Mouse (Mus musculus): Measurements from ENCODE around the gene Olfr62. TPM values are rescaled to one million over a fixed set of nuclear protein-coding genes. Genes with fewer than 3 reads are reported as not detected.

Gene Olfr62
- polyA plus RNA-seq, 1 experiment from 2014 or later: not detected

DNA sequence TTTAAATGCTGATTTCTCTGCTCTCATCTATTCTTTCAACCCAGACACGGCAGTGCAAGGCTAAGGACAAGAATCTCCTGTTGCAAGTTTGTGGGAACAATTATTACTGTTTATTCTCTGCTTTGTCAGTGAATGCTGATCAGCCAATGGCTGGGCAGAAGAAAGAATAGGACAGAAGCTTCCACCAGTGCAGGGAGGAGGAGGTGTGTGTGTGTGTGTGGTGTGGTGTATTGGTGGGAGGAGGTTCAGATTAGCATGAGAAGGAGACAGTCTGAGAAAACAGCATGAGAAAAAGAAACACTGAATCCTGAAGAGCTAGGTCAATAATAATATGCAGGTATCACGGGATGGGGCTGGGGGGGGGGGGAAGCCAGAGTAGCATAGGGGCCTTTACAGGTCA, 35.1 kb downstream of the Olfr62 start:
- peaks cover 11% of the 10 kb centered on the region for H3K4me1 ChIP-seq
- H3K27me3 ChIP-seq: peaks cover 3% of the 10 kb centered on the region; the same call in 1 of the 2 replicates
- no peak overlapping the region for H3K9ac ChIP-seq
- H3K4me3 ChIP-seq: no peak overlapping the region
- WGBS: 29% methylated on average over 2 of the region's 2 CpGs
- ATAC-seq (ENCODE audit: low FRiP score): no peak
- H3K36me3 ChIP-seq: no peaks in the 10 kb centered on the region
- no peak overlapping the region for H3K4me2 ChIP-seq (replicated peaks)
- no peaks in the 10 kb centered on the region for H3K9me3 ChIP-seq (replicated peaks)
- no peak overlapping the region for H3K27ac ChIP-seq

DNA sequence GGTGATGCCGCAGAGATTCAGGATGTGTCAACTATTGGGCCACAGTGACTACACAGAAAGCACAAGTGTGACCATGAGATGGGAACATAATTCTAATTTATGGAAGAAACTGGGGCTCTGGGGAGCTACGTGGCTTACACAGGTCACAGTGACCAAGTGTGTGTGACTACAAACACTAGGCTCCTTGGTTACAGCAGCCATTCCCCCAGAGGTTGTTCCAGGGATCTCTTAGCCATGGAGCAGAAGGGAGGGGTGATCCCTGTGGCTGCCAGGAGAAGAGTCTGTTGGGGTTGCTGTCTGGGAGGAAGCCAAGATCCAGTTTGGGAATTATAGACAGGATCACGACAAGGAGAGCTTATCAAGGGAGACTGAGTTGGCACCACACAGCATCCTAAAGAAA, 44.5 kb downstream of the Olfr62 start, which contains the start of gene Olfr1341:
Gene Olfr1341 (plus strand): TSS at position 301 of the 400 bp plus-strand sequence.
- Histone ChIP-seq H3K27ac (no peak within 1 kb of the TSS), H3K9ac (no peak within 1 kb of the TSS), H3K9me3 (replicated peaks) (no peaks in the 10 kb centered on the region), H3K4me1 (no peaks in the 10 kb centered on the region), H3K36me3 (no peaks in the 10 kb centered on the region), H3K4me3 (no peak within 1 kb of the TSS), H3K4me2 (replicated peaks) (no peak within 1 kb of the TSS), H3K27me3 (no peaks in the 10 kb centered on the region)
- 86% methylated on average over 3 of the region's 3 CpGs for WGBS
- no peak for ATAC-seq (ENCODE audit: low FRiP score)

DNA sequence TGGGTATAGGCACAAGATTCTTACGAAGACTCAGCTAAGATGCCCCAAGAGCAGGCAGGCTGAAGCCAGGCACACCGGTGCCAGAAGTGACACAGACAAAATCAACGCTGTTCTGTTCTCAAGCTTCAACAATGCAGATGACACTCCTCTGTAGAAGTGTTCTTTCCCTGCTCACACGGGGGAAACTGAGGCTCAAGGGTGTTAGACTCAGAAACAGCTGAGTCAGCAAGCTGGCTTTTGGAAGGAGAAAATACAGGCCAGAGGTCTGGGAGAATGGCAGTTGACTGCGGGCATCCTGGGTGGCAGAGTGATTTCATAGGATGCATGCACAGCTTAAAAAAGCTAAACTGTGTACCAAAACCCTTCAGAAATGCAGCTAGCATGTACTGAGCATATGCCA, 49.3 kb downstream of the Olfr62 start:
- Histone ChIP-seq H3K9ac (no peak overlapping the region), H3K4me2 (replicated peaks) (no peak overlapping the region), H3K27me3 (no peaks in the 10 kb centered on the region), H3K9me3 (replicated peaks) (no peaks in the 10 kb centered on the region), H3K4me3 (no peak overlapping the region), H3K4me1 (no peaks in the 10 kb centered on the region), H3K36me3 (no peaks in the 10 kb centered on the region), H3K27ac (no peak overlapping the region)
- WGBS: 83% methylated on average over 5 of the region's 5 CpGs
- no peak for ATAC-seq (ENCODE audit: low FRiP score)

DNA sequence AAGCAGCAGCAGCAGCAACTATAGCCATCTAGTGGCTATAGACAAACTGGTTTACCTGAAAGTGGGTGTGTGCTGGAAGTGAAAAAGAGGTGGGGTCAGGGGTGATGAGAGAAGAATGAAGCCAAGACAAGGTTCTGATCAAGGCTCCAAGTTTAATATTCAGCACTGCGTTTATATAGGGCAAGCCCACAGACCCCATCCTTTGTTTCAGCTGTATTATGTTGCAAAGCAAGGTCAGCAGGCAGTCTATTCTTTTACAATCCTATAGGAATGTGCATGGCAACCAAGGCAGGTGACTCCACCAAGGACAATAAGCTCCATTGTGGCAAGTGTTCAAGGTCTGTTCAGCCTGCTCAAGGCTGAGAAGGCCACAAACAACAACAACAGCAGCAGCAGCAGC, 52.9 kb downstream of the Olfr62 start:
- H3K27ac ChIP-seq: no peak overlapping the region
- H3K27me3 ChIP-seq: no peaks in the 10 kb centered on the region
- ATAC-seq (ENCODE audit: low FRiP score): no peak
- H3K4me3 ChIP-seq: no peak overlapping the region
- H3K4me2 ChIP-seq (replicated peaks): no peak overlapping the region
- H3K36me3 ChIP-seq: no peaks in the 10 kb centered on the region
- 18% methylated on average over 1 of the region's 1 CpGs for WGBS
- no peaks in the 10 kb centered on the region for H3K4me1 ChIP-seq
- H3K9me3 ChIP-seq (replicated peaks): no peaks in the 10 kb centered on the region
- no peak overlapping the region for H3K9ac ChIP-seq

Other genes with a start within 250 kb of the Olfr62 start
- gene Szt2, start 249.7 kb upstream of the Olfr62 start, polyA plus RNA-seq (2016; fragmentation: Nextera tagmentation; extraction: Ambion mirVana): 11.5 and 13.6 TPM in 2 replicates
- 125 and 131 TPM in 2 replicates for gene Med8, start 249.6 kb upstream of the Olfr62 start, polyA plus RNA-seq (2016; fragmentation: Nextera tagmentation; extraction: Ambion mirVana)
- gene Elovl1, start 230.9 kb upstream of the Olfr62 start, polyA plus RNA-seq (2016; fragmentation: Nextera tagmentation; extraction: Ambion mirVana): 38.6 and 41.7 TPM in 2 replicates
- 151 and 168 TPM in 2 replicates for gene Cdc20, start 221.6 kb upstream of the Olfr62 start, polyA plus RNA-seq (2016; fragmentation: Nextera tagmentation; extraction: Ambion mirVana)
- 0.53 and 0.56 TPM in 2 replicates for gene Mpl, start 201.4 kb upstream of the Olfr62 start, polyA plus RNA-seq (2016; fragmentation: Nextera tagmentation; extraction: Ambion mirVana)
- gene Tie1, start 168.9 kb upstream of the Olfr62 start, polyA plus RNA-seq (2016; fragmentation: Nextera tagmentation; extraction: Ambion mirVana): 19.0 and 21.1 TPM in 2 replicates
- 0.50 and 1.2 TPM in 2 replicates for gene 2610528J11Rik, start 132.0 kb upstream of the Olfr62 start, polyA plus RNA-seq (2016; fragmentation: Nextera tagmentation; extraction: Ambion mirVana)
- 0.72 and 0.81 TPM in 2 replicates for gene Tmem125, start 114.9 kb upstream of the Olfr62 start, polyA plus RNA-seq (2016; fragmentation: Nextera tagmentation; extraction: Ambion mirVana)
- gene Cfap57, start 38.2 kb upstream of the Olfr62 start, polyA plus RNA-seq (2016; fragmentation: Nextera tagmentation; extraction: Ambion mirVana): 1.7 TPM in 2 replicates
- gene Ebna1bp2, start 38.2 kb upstream of the Olfr62 start, polyA plus RNA-seq (2016; fragmentation: Nextera tagmentation; extraction: Ambion mirVana): 151 and 160 TPM in 2 replicates
- gene Olfr1342, start 33.8 kb downstream of the Olfr62 start, polyA plus RNA-seq (2016; fragmentation: Nextera tagmentation; extraction: Ambion mirVana): 0.09 TPM in 1 of 2 replicates, not detected in the other
- not detected in 2 replicates for gene Olfr1341, start 44.6 kb downstream of the Olfr62 start, polyA plus RNA-seq (2016; fragmentation: Nextera tagmentation; extraction: Ambion mirVana)
- not detected in 2 replicates for gene Olfr1340, start 61.2 kb downstream of the Olfr62 start, polyA plus RNA-seq (2016; fragmentation: Nextera tagmentation; extraction: Ambion mirVana)
- gene Olfr1339, start 73.2 kb downstream of the Olfr62 start, polyA plus RNA-seq (2016; fragmentation: Nextera tagmentation; extraction: Ambion mirVana): not detected in 2 replicates
- gene Olfr1338, start 99.8 kb downstream of the Olfr62 start, polyA plus RNA-seq (2016; fragmentation: Nextera tagmentation; extraction: Ambion mirVana): not detected in 2 replicates
- gene Olfr1337, start 123.6 kb downstream of the Olfr62 start, polyA plus RNA-seq (2016; fragmentation: Nextera tagmentation; extraction: Ambion mirVana): not detected in 2 replicates
- not detected in 2 replicates for gene Olfr1335, start 151.0 kb downstream of the Olfr62 start, polyA plus RNA-seq (2016; fragmentation: Nextera tagmentation; extraction: Ambion mirVana)
- gene Olfr1333, start 177.3 kb downstream of the Olfr62 start, polyA plus RNA-seq (2016; fragmentation: Nextera tagmentation; extraction: Ambion mirVana): not detected in 2 replicates
- not detected in 2 replicates for gene Olfr1331, start 205.7 kb downstream of the Olfr62 start, polyA plus RNA-seq (2016; fragmentation: Nextera tagmentation; extraction: Ambion mirVana)
- not detected in 2 replicates for gene Olfr1330, start 229.6 kb downstream of the Olfr62 start, polyA plus RNA-seq (2016; fragmentation: Nextera tagmentation; extraction: Ambion mirVana)